Comparison of ENCODE assay signal across 8 mouse cellular contexts in genomic region chr13:47836491-47836890, GRCm38 (mm10).
DNase-seq lines count a peak whose midpoint lies in the region; ATAC-seq and TF ChIP-seq lines count a peak whose summit lies in the region.

No protein-coding gene starts in this region.

- H3K9me3 ChIP-seq in forebrain, embryonic 14.5 days (replicated peaks; ENCODE audit: control insufficient read depth, low read length), result no peaks in the 10 kb centered on the region
- no peaks in the 10 kb centered on the region; the same call in 1 of the 2 replicates for H3K9me3 ChIP-seq in forebrain, embryonic 16.5 days (ENCODE audit: control insufficient read depth, low read length)
- H3K9me3 ChIP-seq in lung, embryonic 14.5 days (ENCODE audit: low read depth, low read length), result no peaks in the 10 kb centered on the region

- H3K27me3 ChIP-seq in forebrain, embryonic 14.5 days (replicated peaks; ENCODE audit: control insufficient read depth, insufficient read depth, low read length), result no peaks in the 10 kb centered on the region
- no peaks in the 10 kb centered on the region for H3K27me3 ChIP-seq in forebrain, embryonic 16.5 days (replicated peaks; ENCODE audit: control insufficient read depth, insufficient read depth, low read length)
- H3K27me3 ChIP-seq in lung, embryonic 14.5 days (ENCODE audit: insufficient read depth, low read length), result no peaks in the 10 kb centered on the region

- H3K4me3 ChIP-seq in forebrain, embryonic 14.5 days (ENCODE audit: low read depth, low read length), result no peak overlapping the region
- H3K4me3 ChIP-seq in forebrain, embryonic 16.5 days (replicated peaks; ENCODE audit: low read length), result no peak overlapping the region
- H3K4me3 ChIP-seq in lung, embryonic 14.5 days (ENCODE audit: low read depth, low read length), result no peak overlapping the region

- H3K9ac ChIP-seq in forebrain, embryonic 14.5 days (ENCODE audit: low read length), result no peak overlapping the region
- H3K9ac ChIP-seq in forebrain, embryonic 16.5 days (replicated peaks; ENCODE audit: low read depth, low read length), result no peak overlapping the region
- H3K9ac ChIP-seq in lung, embryonic 14.5 days, result no peak overlapping the region

- peak; percentile 66 for DNase-seq in forebrain, embryonic 14.5 days (ENCODE audit: low spot score)
- DNase-seq in lung, embryonic 14.5 days, result peak; percentile 65
- no peak for DNase-seq in lung, postnatal 25 days (ENCODE audit: low spot score)
- peak; percentile 75 for DNase-seq in embryo, embryonic 10.5 days (ENCODE audit: low spot score)
- DNase-seq in layer of hippocampus, postnatal 14 days (ENCODE audit: low spot score in 2 of 2), result peak; percentile 34 to 51
- peak; percentile 68 for DNase-seq in right cerebral cortex, postnatal 4 days
- DNase-seq in spleen, adult 18-20 months, result no peak

- WGBS in forebrain, embryonic 14.5 days, result 37% methylated on average over 9 of the region's 9 CpGs
- 30% methylated on average over 9 of the region's 9 CpGs for WGBS in forebrain, embryonic 16.5 days
- 38% methylated on average over 9 of the region's 9 CpGs for WGBS in lung, embryonic 14.5 days

- no peaks in the 10 kb centered on the region for H3K36me3 ChIP-seq in forebrain, embryonic 14.5 days (ENCODE audit: control insufficient read depth, insufficient read depth, low read length)
- H3K36me3 ChIP-seq in forebrain, embryonic 16.5 days (ENCODE audit: control insufficient read depth, insufficient read depth), result no peaks in the 10 kb centered on the region
- H3K36me3 ChIP-seq in lung, embryonic 14.5 days (ENCODE audit: insufficient read depth), result no peaks in the 10 kb centered on the region

- no peaks in the 10 kb centered on the region for H3K4me1 ChIP-seq in forebrain, embryonic 14.5 days (ENCODE audit: control insufficient read depth, insufficient read depth, low read length)
- H3K4me1 ChIP-seq in forebrain, embryonic 16.5 days (replicated peaks; ENCODE audit: control insufficient read depth, insufficient read depth, low read length), result no peaks in the 10 kb centered on the region
- no peaks in the 10 kb centered on the region for H3K4me1 ChIP-seq in lung, embryonic 14.5 days (ENCODE audit: insufficient read depth)

- peak; percentile 43 for TF ChIP-seq CTCF in lung, embryonic 14.5 days (IDR thresholded peaks at IDR 0.05; ENCODE audit: low read depth)

- H3K27ac ChIP-seq in forebrain, embryonic 14.5 days (ENCODE audit: low read depth, low read length), result no peak overlapping the region
- H3K27ac ChIP-seq in forebrain, embryonic 16.5 days (ENCODE audit: low read length), result no peak overlapping the region
- H3K27ac ChIP-seq in lung, embryonic 14.5 days (ENCODE audit: low read depth), result no peak overlapping the region

- ATAC-seq in forebrain, embryonic 14.5 days, result no peak
- ATAC-seq in forebrain, embryonic 16.5 days, result no peak
- no peak for ATAC-seq in lung, embryonic 14.5 days (ENCODE audit: insufficient read depth)

- H3K4me2 ChIP-seq in forebrain, embryonic 14.5 days (ENCODE audit: low read length), result no peak overlapping the region
- H3K4me2 ChIP-seq in forebrain, embryonic 16.5 days (ENCODE audit: low read length), result no peak overlapping the region
- H3K4me2 ChIP-seq in lung, embryonic 14.5 days, result no peak overlapping the region

Comparison
In these comparisons a context has a peak if more than half of its experiments do, and no peak if none do; other contexts are left out.
1. DNase-seq: peak in forebrain, embryonic 14.5 days (single experiment), lung, embryonic 14.5 days (single experiment), embryo, embryonic 10.5 days (single experiment), layer of hippocampus, postnatal 14 days (2 of 2) and right cerebral cortex, postnatal 4 days (single experiment); none in lung, postnatal 25 days (single experiment) and spleen, adult 18-20 months (0 of 2).